ENCODE assay signal across 8 mouse cellular contexts in genomic region chr10:81316338-81317060, GRCm38 (mm10). TPM values are rescaled to one million over a fixed set of nuclear protein-coding genes. Genes with fewer than 3 reads are reported as not detected.
DNase-seq lines count a peak whose midpoint lies in the region; ATAC-seq and TF ChIP-seq lines count a peak whose summit lies in the region.

No protein-coding gene starts in this region.

- no peaks in the 10 kb centered on the region for H3K27me3 ChIP-seq in spleen, adult 2 months (ENCODE audit: control insufficient read depth, insufficient read depth, low read length)
- no peaks in the 10 kb centered on the region for H3K27me3 ChIP-seq in intestine, postnatal 0 days (replicated peaks; ENCODE audit: control insufficient read depth, insufficient read depth, low read length)

- no peak for TF ChIP-seq POLR2A in spleen, adult 2 months (IDR thresholded peaks at IDR 0.05; ENCODE audit: low read depth, low read length)

- WGBS in spleen, adult 2 months: 74% methylated on average over 16 of the region's 16 CpGs
- 57% methylated on average over 16 of the region's 16 CpGs for WGBS in intestine, postnatal 0 days

- H3K36me3 ChIP-seq in spleen, adult 2 months (ENCODE audit: control insufficient read depth, insufficient read depth, low read length): peaks cover 34% of the 10 kb centered on the region
- H3K36me3 ChIP-seq in intestine, postnatal 0 days (ENCODE audit: control insufficient read depth, insufficient read depth): peaks cover 49% of the 10 kb centered on the region

- no peak for ATAC-seq in intestine, postnatal 0 days

- peak overlapping the region; percentile 72 for H3K4me2 ChIP-seq in intestine, postnatal 0 days (replicated peaks; ENCODE audit: low read depth)

- no peaks in the 10 kb centered on the region for H3K9me3 ChIP-seq in intestine, postnatal 0 days (ENCODE audit: control insufficient read depth)

- H3K27ac ChIP-seq in spleen, adult 2 months (ENCODE audit: insufficient read depth, low read length): no peak overlapping the region
- peak overlapping the region; percentile 60; the same call in 1 of the 2 replicates for H3K27ac ChIP-seq in intestine, postnatal 0 days (ENCODE audit: low read depth, low read length)

- peaks cover 5% of the 10 kb centered on the region; the same call in 1 of the 2 replicates for H3K4me1 ChIP-seq in spleen, adult 2 months (ENCODE audit: control insufficient read depth, insufficient read depth, insufficient read length)
- H3K4me1 ChIP-seq in intestine, postnatal 0 days (replicated peaks; ENCODE audit: control insufficient read depth, insufficient read depth, low read length): peaks cover 2% of the 10 kb centered on the region; the same call in 1 of the 2 replicates

- no peak overlapping the region for H3K4me3 ChIP-seq in spleen, adult 2 months (ENCODE audit: extremely low read depth, insufficient read depth, insufficient read length)
- peak overlapping the region; percentile 23; the same call in 1 of the 2 replicates for H3K4me3 ChIP-seq in intestine, postnatal 0 days (ENCODE audit: low read depth, low read length)

- DNase-seq in adrenal gland, adult 2 months: peak; percentile 54
- DNase-seq in adrenal gland, postnatal 25 days: no peak
- DNase-seq in spleen, adult 2 months (ENCODE audit: low read depth in 1 of 2, low spot score in 2 of 2): no peak
- DNase-seq in spleen, adult 18-20 months: no peak
- peak; percentile 54 for DNase-seq in lung, postnatal 36 days
- no peak for DNase-seq in urinary bladder, postnatal 14 days (ENCODE audit: low spot score)
- DNase-seq in ovary, postnatal 10 days (ENCODE audit: low spot score): no peak

- H3K9ac ChIP-seq in intestine, postnatal 0 days (ENCODE audit: low read depth, low read length): peak overlapping the region; percentile 48

- TF ChIP-seq CTCF in spleen, adult 2 months (IDR thresholded peaks at IDR 0.05; ENCODE audit: extremely low read depth, insufficient read depth, insufficient read length, insufficient replicate concordance): peak; percentile 38; the same call in 1 of the 2 replicates
- TF ChIP-seq CTCF in intestine, postnatal 0 days (IDR thresholded peaks at IDR 0.05; ENCODE audit: low read depth): peak; percentile 75

RNA-seq across cellular contexts. Expression of gene Cactin, which starts 4.4 kb away (rescaled TPM):
- 10 to 100 TPM; 32.6 to 40.3 TPM for total RNA-seq in adrenal gland, adult 2 months (2021)
- polyA plus RNA-seq in adrenal gland, adult 2 months (2012; rRNA removed): 35.5 and 37.4 TPM in 2 replicates
- 44.0 and 45.7 TPM in 2 replicates for total RNA-seq in adrenal gland, postnatal 25 days (2021)
- 38.6 and 44.8 TPM in 2 replicates for polyA plus RNA-seq in spleen, adult 2 months (2012; rRNA removed)
- polyA plus RNA-seq in intestine, postnatal 0 days (2015; fragmentation: Nextera tagmentation; extraction: Ambion mirVana): 14.7 and 15.0 TPM in 2 replicates

RNA-seq across cellular contexts. Expression of gene Tbxa2r, which starts 12.0 kb away (rescaled TPM):
- total RNA-seq in adrenal gland, adult 2 months (2021): 10 to 100 TPM; 33.2 to 45.4 TPM
- polyA plus RNA-seq in adrenal gland, adult 2 months (2012; rRNA removed): 137 and 154 TPM in 2 replicates
- 65.7 and 69.5 TPM in 2 replicates for total RNA-seq in adrenal gland, postnatal 25 days (2021)
- 68.1 and 92.5 TPM in 2 replicates for polyA plus RNA-seq in spleen, adult 2 months (2012; rRNA removed)
- 9.8 and 10.7 TPM in 2 replicates for polyA plus RNA-seq in intestine, postnatal 0 days (2015; fragmentation: Nextera tagmentation; extraction: Ambion mirVana)

RNA-seq across cellular contexts. Expression of gene Pip5k1c, which starts 23.7 kb away (rescaled TPM):
- total RNA-seq in adrenal gland, adult 2 months (2021): 10 to 100 TPM; 34.3 to 44.6 TPM
- polyA plus RNA-seq in adrenal gland, adult 2 months (2012; rRNA removed): 71.0 and 72.8 TPM in 2 replicates
- total RNA-seq in adrenal gland, postnatal 25 days (2021): 44.6 and 51.8 TPM in 2 replicates
- polyA plus RNA-seq in spleen, adult 2 months (2012; rRNA removed): 93.2 and 111 TPM in 2 replicates
- 27.2 and 27.6 TPM in 2 replicates for polyA plus RNA-seq in intestine, postnatal 0 days (2015; fragmentation: Nextera tagmentation; extraction: Ambion mirVana)

RNA-seq across cellular contexts. Expression of gene Tjp3, which starts 25.1 kb away (rescaled TPM):
- total RNA-seq in adrenal gland, adult 2 months (2021): under 1 TPM; 0.41 to 0.92 TPM
- polyA plus RNA-seq in adrenal gland, adult 2 months (2012; rRNA removed): 0.52 and 0.72 TPM in 2 replicates
- 0.18 TPM in 1 of 2 replicates, not detected in the other for total RNA-seq in adrenal gland, postnatal 25 days (2021)
- polyA plus RNA-seq in spleen, adult 2 months (2012; rRNA removed): 8.1 and 10.6 TPM in 2 replicates
- 43.2 and 43.4 TPM in 2 replicates for polyA plus RNA-seq in intestine, postnatal 0 days (2015; fragmentation: Nextera tagmentation; extraction: Ambion mirVana)

RNA-seq across cellular contexts. Expression of gene Gipc3, which starts 26.6 kb away (rescaled TPM):
- total RNA-seq in adrenal gland, adult 2 months (2021): 10 to 100 TPM in 1 of 2 experiments, 1 to 10 TPM in 1; 2.9 to 10.3 TPM
- polyA plus RNA-seq in adrenal gland, adult 2 months (2012; rRNA removed): 2.8 and 3.2 TPM in 2 replicates
- 4.5 and 4.7 TPM in 2 replicates for total RNA-seq in adrenal gland, postnatal 25 days (2021)
- 1.3 and 1.7 TPM in 2 replicates for polyA plus RNA-seq in spleen, adult 2 months (2012; rRNA removed)
- 0.04 and 0.08 TPM in 2 replicates for polyA plus RNA-seq in intestine, postnatal 0 days (2015; fragmentation: Nextera tagmentation; extraction: Ambion mirVana)

Comparison
In these comparisons a context has a peak if more than half of its experiments do, and no peak if none do; other contexts are left out.
1. DNase-seq: peak in adrenal gland, adult 2 months (single experiment) and lung, postnatal 36 days (single experiment); none in adrenal gland, postnatal 25 days (single experiment), spleen, adult 2 months (0 of 2), spleen, adult 18-20 months (0 of 2), urinary bladder, postnatal 14 days (single experiment) and ovary, postnatal 10 days (single experiment).